Mouse (Mus musculus) 3134 (cell line): Measurements from ENCODE around the gene Sidt1.
A peak's percentile ranks its signal among the peaks of the same experiment; 100 is the strongest.

Source experiments
- DNase-seq: peaks from one replicate; pipeline ENCODE4 v3.0.0-alpha.2; 2011; ENCODE audit warnings: low spot score; ENCODE audit not compliant: insufficient read length; ENCODE audit errors: extremely low read depth

The Sidt1 gene

GRCm38 (mm10) chr16:44332861-44333284 lies at the start of gene Sidt1:
Sidt1 (minus strand) TSS chr16:44333196.
- no peak for DNase-seq

GRCm38 (mm10) chr16:44381578-44381977 lies 48.6 kb upstream of the Sidt1 start:
- no peak for DNase-seq

GRCm38 (mm10) chr16:44380006-44380405 lies 47.0 kb upstream of the Sidt1 start:
- no peak for DNase-seq

- no peak for DNase-seq
Observed at GRCm38 (mm10) chr16:44375459-44375858, 42.5 kb upstream of the Sidt1 start.

- DNase-seq, result no peak
Observed at GRCm38 (mm10) chr16:44365522-44365921, 32.5 kb upstream of the Sidt1 start.

- no peak for DNase-seq
Observed at GRCm38 (mm10) chr16:44361921-44362890, 29.2 kb upstream of the Sidt1 start.

GRCm38 (mm10) chr16:44357571-44358268 lies 24.7 kb upstream of the Sidt1 start:
- DNase-seq, result peak; percentile 33

GRCm38 (mm10) chr16:44356291-44356690 lies 23.3 kb upstream of the Sidt1 start:
- DNase-seq, result no peak

GRCm38 (mm10) chr16:44349801-44350397 lies 16.9 kb upstream of the Sidt1 start:
- DNase-seq, result no peak

- DNase-seq, result peak; percentile 94
Observed at GRCm38 (mm10) chr16:44347071-44347901, 14.3 kb upstream of the Sidt1 start, which contains the start of gene Spice1. Spice1 (plus strand) TSS chr16:44347121.

GRCm38 (mm10) chr16:44337541-44337940 lies 4.5 kb upstream of the Sidt1 start:
- no peak for DNase-seq

GRCm38 (mm10) chr16:44331995-44332860 lies 768 bp downstream of the Sidt1 start:
- no peak for DNase-seq

GRCm38 (mm10) chr16:44331671-44331994 lies 1.4 kb downstream of the Sidt1 start:
- no peak for DNase-seq

- no peak for DNase-seq
Observed at GRCm38 (mm10) chr16:44331154-44331553, 1.8 kb downstream of the Sidt1 start.

- DNase-seq, result no peak
Observed at GRCm38 (mm10) chr16:44330657-44331056, 2.3 kb downstream of the Sidt1 start.

GRCm38 (mm10) chr16:44328644-44329043 lies 4.4 kb downstream of the Sidt1 start:
- DNase-seq, result no peak

- DNase-seq, result no peak
Observed at GRCm38 (mm10) chr16:44320232-44320631, 12.8 kb downstream of the Sidt1 start.

- DNase-seq, result no peak
Observed at GRCm38 (mm10) chr16:44316350-44316749, 16.6 kb downstream of the Sidt1 start.

- no peak for DNase-seq
Observed at GRCm38 (mm10) chr16:44313422-44313821, 19.6 kb downstream of the Sidt1 start.
